Mouse (Mus musculus): ENCODE measurements around the gene Heyl. TPM values are rescaled to one million over a fixed set of nuclear protein-coding genes. Genes with fewer than 3 reads are reported as not detected.

Gene Heyl
- polyA plus RNA-seq, 1 experiment from 2014 or later: 10.5 TPM

DNA sequence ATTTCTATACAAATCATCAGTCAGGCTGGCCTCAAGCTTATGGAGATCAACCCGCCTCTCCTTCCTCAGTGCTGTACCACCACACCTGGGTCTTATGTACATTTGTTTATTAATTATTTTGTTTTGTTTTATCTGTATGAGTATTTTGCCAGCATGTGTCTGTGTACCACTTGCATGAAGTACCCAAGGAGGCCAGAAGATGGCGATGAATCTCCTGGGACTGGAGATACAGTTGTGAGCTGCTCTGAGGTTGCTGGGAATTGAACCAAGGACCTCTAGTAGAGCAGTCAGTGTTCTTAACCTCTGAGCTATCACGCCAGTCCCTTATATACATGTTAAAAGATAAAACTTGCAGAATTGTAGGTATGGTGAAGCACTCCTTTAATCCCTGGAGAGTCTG is 10.0 kb upstream of the Heyl start:
- Histone ChIP-seq H3K4me1 (replicated peaks; ENCODE audit: control insufficient read depth, insufficient read depth, low read length) (peaks cover 3% of the 10 kb centered on the region; the same call in 1 of the 2 replicates), H3K27me3 (ENCODE audit: control insufficient read depth, insufficient read depth, low read length) (no peaks in the 10 kb centered on the region), H3K4me3 (ENCODE audit: low read depth, low read length) (no peak overlapping the region), H3K36me3 (ENCODE audit: control insufficient read depth, insufficient read depth, low read length) (no peaks in the 10 kb centered on the region), H3K27ac (ENCODE audit: low read depth, low read length) (no peak overlapping the region), H3K9me3 (ENCODE audit: control insufficient read depth, low read length) (no peaks in the 10 kb centered on the region), H3K4me2 (replicated peaks; ENCODE audit: low read depth, low read length) (no peak overlapping the region), H3K9ac (ENCODE audit: low read depth, low read length) (no peak overlapping the region)
- no peak for ATAC-seq (ENCODE audit: low FRiP score)
- no peak for DNase-seq (ENCODE audit: low spot score)
- WGBS: 46% methylated on average over 3 of the region's 3 CpGs

DNA sequence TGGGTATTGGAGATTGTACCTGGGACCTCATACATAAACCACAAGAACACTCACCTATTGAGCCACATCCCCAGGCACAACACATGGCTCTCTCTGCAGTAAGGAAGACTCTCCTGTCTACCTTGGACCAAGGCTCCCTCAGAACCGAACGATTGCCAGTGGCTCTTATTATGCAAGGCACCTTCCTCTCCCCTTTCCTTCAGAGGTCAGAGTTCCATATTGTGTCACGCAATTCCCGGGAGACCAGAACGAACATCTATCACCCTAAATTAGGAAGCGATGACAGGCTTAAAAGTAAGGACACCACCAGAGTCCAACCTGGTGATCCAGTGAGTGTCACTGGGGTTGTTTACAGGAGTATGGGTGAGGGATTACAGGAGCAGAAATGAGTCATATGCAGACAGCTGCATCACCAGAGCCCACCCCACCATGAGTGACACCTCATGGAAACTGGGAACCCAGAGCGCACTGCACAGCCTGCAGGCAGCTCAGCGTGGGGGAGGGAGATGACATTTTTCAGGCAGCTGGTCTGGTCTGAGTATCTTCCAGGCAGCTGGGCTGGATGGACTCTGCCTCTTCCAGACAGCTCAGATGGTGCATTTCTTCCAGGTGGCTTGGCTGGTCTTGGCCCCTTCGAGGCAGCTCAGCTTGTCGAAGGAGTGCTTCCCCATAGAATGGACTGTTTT is 7.5 kb upstream of the Heyl start:
- Histone ChIP-seq H3K36me3 (ENCODE audit: control insufficient read depth, insufficient read depth, low read length) (no peaks in the 10 kb centered on the region), H3K9ac (ENCODE audit: low read depth, low read length) (no peak overlapping the region), H3K27me3 (ENCODE audit: control insufficient read depth, insufficient read depth, low read length) (no peaks in the 10 kb centered on the region), H3K4me3 (ENCODE audit: low read depth, low read length) (no peak overlapping the region), H3K27ac (ENCODE audit: low read depth, low read length) (no peak overlapping the region), H3K4me1 (replicated peaks; ENCODE audit: control insufficient read depth, insufficient read depth, low read length) (peaks cover 3% of the 10 kb centered on the region; the same call in 1 of the 2 replicates), H3K4me2 (replicated peaks; ENCODE audit: low read depth, low read length) (no peak overlapping the region), H3K9me3 (ENCODE audit: control insufficient read depth, low read length) (no peaks in the 10 kb centered on the region)
- ATAC-seq (ENCODE audit: low FRiP score) (no peak), DNase-seq (ENCODE audit: low spot score) (no peak)
- WGBS: 63% methylated on average over 10 of the region's 10 CpGs

DNA sequence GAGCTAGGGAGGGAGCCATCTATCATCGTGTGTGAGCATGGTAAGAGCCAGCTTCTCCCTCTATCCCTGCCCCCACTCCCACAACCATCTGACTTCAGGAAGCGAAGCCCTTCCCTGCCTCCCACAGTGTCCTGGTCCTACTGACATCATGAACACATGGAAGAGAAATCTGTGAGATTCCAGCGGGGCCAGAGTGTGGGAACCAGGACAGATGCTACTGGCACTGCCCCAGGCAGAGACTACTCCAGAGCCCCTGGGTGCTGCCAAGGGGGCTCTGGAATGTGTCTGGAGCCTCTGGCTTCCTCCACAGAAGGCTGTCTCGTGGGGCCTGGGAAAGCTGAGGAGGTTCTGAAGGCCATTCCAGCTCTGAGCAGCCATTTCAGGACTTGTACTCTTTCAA is 5.6 kb upstream of the Heyl start:
- ATAC-seq (ENCODE audit: low FRiP score) (no peak), DNase-seq (ENCODE audit: low spot score) (no peak)
- 42% methylated on average over 4 of the region's 4 CpGs for WGBS
- H3K4me3 ChIP-seq (ENCODE audit: low read depth, low read length): no peak overlapping the region
- H3K9ac ChIP-seq (ENCODE audit: low read depth, low read length): no peak overlapping the region
- no peak overlapping the region for H3K4me2 ChIP-seq (replicated peaks; ENCODE audit: low read depth, low read length)
- no peaks in the 10 kb centered on the region for H3K9me3 ChIP-seq (ENCODE audit: control insufficient read depth, low read length)
- H3K27me3 ChIP-seq (ENCODE audit: control insufficient read depth, insufficient read depth, low read length): peaks cover 5% of the 10 kb centered on the region; the same call in 1 of the 2 replicates
- H3K36me3 ChIP-seq (ENCODE audit: control insufficient read depth, insufficient read depth, low read length): no peaks in the 10 kb centered on the region
- peaks cover 3% of the 10 kb centered on the region; the same call in 1 of the 2 replicates for H3K4me1 ChIP-seq (replicated peaks; ENCODE audit: control insufficient read depth, insufficient read depth, low read length)
- no peak overlapping the region for H3K27ac ChIP-seq (ENCODE audit: low read depth, low read length)

DNA sequence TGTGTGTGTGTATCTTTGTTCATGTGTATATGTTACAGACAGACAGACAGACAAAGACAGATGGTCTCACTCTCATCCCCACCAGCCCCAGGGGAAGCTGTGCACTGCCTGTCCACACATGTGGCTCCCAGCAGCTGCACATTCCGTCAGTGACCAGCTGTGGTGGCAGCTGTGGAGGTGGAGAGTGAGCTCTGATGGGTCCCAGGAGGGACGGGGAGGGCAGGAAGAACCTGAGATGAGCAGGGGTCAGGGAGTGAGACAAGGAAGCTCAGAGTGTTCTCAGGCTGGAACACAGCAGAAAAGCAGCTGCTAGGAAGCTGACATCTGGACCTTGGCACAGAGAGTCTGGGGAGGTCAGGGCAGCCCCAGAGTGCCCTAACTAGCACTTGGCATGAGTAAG is 5.1 kb upstream of the Heyl start:
- Histone ChIP-seq H3K4me3 (ENCODE audit: low read depth, low read length) (no peak overlapping the region), H3K4me2 (replicated peaks; ENCODE audit: low read depth, low read length) (no peak overlapping the region), H3K27me3 (ENCODE audit: control insufficient read depth, insufficient read depth, low read length) (peaks cover 10% of the 10 kb centered on the region), H3K27ac (ENCODE audit: low read depth, low read length) (no peak overlapping the region), H3K9me3 (ENCODE audit: control insufficient read depth, low read length) (no peaks in the 10 kb centered on the region), H3K4me1 (replicated peaks; ENCODE audit: control insufficient read depth, insufficient read depth, low read length) (peaks cover 4% of the 10 kb centered on the region), H3K36me3 (ENCODE audit: control insufficient read depth, insufficient read depth, low read length) (no peaks in the 10 kb centered on the region), H3K9ac (ENCODE audit: low read depth, low read length) (no peak overlapping the region)
- no peak for DNase-seq (ENCODE audit: low spot score)
- ATAC-seq (ENCODE audit: low FRiP score): no peak
- 30% methylated on average over 2 of the region's 2 CpGs for WGBS

GRCm38 (mm10) chr4:123229166-123229565 is 4.2 kb upstream of the Heyl start:
- 84% methylated on average over 11 of the region's 11 CpGs for WGBS
- no peak for DNase-seq (ENCODE audit: low spot score)
- no peaks in the 10 kb centered on the region for H3K36me3 ChIP-seq (ENCODE audit: control insufficient read depth, insufficient read depth, low read length)
- H3K27me3 ChIP-seq (ENCODE audit: control insufficient read depth, insufficient read depth, low read length): peaks cover 19% of the 10 kb centered on the region
- no peak overlapping the region for H3K4me2 ChIP-seq (replicated peaks; ENCODE audit: low read depth, low read length)
- no peak for ATAC-seq (ENCODE audit: low FRiP score)
- H3K9me3 ChIP-seq (ENCODE audit: control insufficient read depth, low read length): no peaks in the 10 kb centered on the region
- peaks cover 6% of the 10 kb centered on the region for H3K4me1 ChIP-seq (replicated peaks; ENCODE audit: control insufficient read depth, insufficient read depth, low read length)
- no peak overlapping the region for H3K27ac ChIP-seq (ENCODE audit: low read depth, low read length)
- no peak overlapping the region for H3K9ac ChIP-seq (ENCODE audit: low read depth, low read length)
- H3K4me3 ChIP-seq (ENCODE audit: low read depth, low read length): no peak overlapping the region

DNA sequence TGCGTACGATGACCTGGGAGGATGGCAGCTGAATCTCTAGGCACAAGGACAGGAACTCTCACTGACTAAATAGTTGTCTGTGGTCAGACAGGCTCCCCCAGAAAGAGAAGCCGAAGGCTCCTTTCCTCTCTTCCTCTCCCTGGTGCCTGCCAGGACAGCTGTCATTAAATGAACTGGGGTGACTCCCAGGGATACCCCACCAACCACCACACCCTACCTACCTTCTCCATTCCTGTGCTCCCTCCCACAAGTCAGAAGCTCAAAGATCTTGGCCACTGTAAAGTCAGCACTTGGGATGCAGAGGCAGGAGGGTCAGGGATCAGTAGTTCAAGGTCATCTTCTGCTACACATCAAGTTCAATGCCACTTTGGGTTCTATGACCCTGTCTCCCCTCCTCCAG is 515 bp upstream of the Heyl start:
- peaks cover 8% of the 10 kb centered on the region for H3K4me1 ChIP-seq (replicated peaks; ENCODE audit: control insufficient read depth, insufficient read depth, low read length)
- no peak overlapping the region for H3K4me2 ChIP-seq (replicated peaks; ENCODE audit: low read depth, low read length)
- no peak overlapping the region for H3K9ac ChIP-seq (ENCODE audit: low read depth, low read length)
- no peak overlapping the region for H3K27ac ChIP-seq (ENCODE audit: low read depth, low read length)
- WGBS: 63% methylated on average over 3 of the region's 3 CpGs
- DNase-seq (ENCODE audit: low spot score): no peak
- no peaks in the 10 kb centered on the region for H3K36me3 ChIP-seq (ENCODE audit: control insufficient read depth, insufficient read depth, low read length)
- ATAC-seq (ENCODE audit: low FRiP score): no peak
- H3K4me3 ChIP-seq (ENCODE audit: low read depth, low read length): no peak overlapping the region
- no peaks in the 10 kb centered on the region for H3K9me3 ChIP-seq (ENCODE audit: control insufficient read depth, low read length)
- peaks cover 27% of the 10 kb centered on the region for H3K27me3 ChIP-seq (ENCODE audit: control insufficient read depth, insufficient read depth, low read length)

DNA sequence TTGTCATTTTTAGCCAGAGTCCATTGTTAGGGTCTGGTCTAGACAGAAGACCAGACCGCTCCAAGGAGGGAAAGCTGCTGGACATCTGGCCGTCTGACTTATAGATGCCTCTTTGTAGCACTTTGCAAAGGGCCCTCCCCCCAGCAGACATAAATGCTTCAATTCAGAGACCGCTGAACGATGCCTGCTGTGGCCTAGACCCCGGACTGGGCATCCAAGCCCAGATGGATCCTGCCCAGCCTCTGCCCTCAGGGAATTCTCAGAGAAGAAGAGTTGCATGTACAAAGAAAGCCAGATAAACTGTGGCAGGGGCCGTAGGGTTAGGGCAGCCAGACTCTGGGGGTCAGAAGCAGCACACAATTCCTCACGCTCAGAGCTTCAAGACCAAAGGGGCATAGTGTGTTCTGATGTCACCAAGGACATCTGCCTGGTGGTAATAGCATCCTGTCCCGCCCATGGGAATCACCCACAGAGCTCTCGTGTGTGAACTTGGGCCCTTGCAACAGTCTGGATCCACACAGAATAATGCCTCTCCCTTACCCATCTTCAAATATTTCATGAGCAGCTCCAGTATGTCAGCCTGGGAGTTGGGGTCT is 2.6 kb downstream of the Heyl start:
- Histone ChIP-seq H3K4me2 (replicated peaks; ENCODE audit: low read depth, low read length) (no peak overlapping the region), H3K4me1 (replicated peaks; ENCODE audit: control insufficient read depth, insufficient read depth, low read length) (peaks cover 10% of the 10 kb centered on the region), H3K9ac (ENCODE audit: low read depth, low read length) (no peak overlapping the region), H3K4me3 (ENCODE audit: low read depth, low read length) (no peak overlapping the region), H3K27me3 (ENCODE audit: control insufficient read depth, insufficient read depth, low read length) (peaks cover 41% of the 10 kb centered on the region), H3K27ac (ENCODE audit: low read depth, low read length) (no peak overlapping the region), H3K9me3 (ENCODE audit: control insufficient read depth, low read length) (no peaks in the 10 kb centered on the region), H3K36me3 (ENCODE audit: control insufficient read depth, insufficient read depth, low read length) (no peaks in the 10 kb centered on the region)
- 49% methylated on average over 9 of the region's 9 CpGs for WGBS
- ATAC-seq (ENCODE audit: low FRiP score) (no peak), DNase-seq (ENCODE audit: low spot score) (no peak)

DNA sequence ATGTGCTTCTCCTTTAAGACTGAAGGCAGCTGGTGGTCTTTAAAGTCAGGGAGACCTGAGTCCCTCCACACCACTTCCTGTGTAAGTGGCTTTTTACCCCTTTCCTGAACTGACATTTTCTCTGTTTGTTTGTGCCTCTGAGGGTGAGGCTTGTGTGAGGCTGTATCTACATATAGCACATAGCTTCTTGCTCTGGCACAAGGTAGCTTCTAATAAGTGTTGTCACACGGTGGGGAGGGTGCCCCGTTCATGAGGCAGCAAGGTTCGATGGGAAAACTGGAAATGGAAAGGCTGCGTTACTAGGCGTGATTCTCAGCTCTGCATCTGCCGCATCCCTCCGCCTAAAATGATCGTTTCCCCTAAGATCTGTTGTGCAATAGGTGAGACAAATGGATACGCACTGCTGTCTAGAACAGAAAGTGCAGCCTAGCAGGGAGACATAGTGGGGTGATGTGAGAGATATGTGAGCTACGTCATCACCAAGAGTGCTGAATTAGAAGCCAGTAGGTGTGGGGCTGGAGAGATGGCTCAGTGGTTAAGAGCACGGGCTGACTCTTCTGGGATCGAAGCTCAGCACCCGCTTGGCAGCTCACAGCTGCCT is 3.2 kb downstream of the Heyl start:
- Histone ChIP-seq H3K27me3 (ENCODE audit: control insufficient read depth, insufficient read depth, low read length) (peaks cover 41% of the 10 kb centered on the region), H3K36me3 (ENCODE audit: control insufficient read depth, insufficient read depth, low read length) (no peaks in the 10 kb centered on the region), H3K4me2 (replicated peaks; ENCODE audit: low read depth, low read length) (no peak overlapping the region), H3K9me3 (ENCODE audit: control insufficient read depth, low read length) (no peaks in the 10 kb centered on the region), H3K27ac (ENCODE audit: low read depth, low read length) (no peak overlapping the region), H3K4me3 (ENCODE audit: low read depth, low read length) (no peak overlapping the region), H3K4me1 (replicated peaks; ENCODE audit: control insufficient read depth, insufficient read depth, low read length) (peaks cover 10% of the 10 kb centered on the region), H3K9ac (ENCODE audit: low read depth, low read length) (no peak overlapping the region)
- no peak for ATAC-seq (ENCODE audit: low FRiP score)
- DNase-seq (ENCODE audit: low spot score): no peak
- 88% methylated on average over 13 of the region's 13 CpGs for WGBS

Measured in hindbrain, embryonic 11.5 days (tissue).